10 mouse cellular contexts compared by ENCODE assay signal in the genomic region with DNA sequence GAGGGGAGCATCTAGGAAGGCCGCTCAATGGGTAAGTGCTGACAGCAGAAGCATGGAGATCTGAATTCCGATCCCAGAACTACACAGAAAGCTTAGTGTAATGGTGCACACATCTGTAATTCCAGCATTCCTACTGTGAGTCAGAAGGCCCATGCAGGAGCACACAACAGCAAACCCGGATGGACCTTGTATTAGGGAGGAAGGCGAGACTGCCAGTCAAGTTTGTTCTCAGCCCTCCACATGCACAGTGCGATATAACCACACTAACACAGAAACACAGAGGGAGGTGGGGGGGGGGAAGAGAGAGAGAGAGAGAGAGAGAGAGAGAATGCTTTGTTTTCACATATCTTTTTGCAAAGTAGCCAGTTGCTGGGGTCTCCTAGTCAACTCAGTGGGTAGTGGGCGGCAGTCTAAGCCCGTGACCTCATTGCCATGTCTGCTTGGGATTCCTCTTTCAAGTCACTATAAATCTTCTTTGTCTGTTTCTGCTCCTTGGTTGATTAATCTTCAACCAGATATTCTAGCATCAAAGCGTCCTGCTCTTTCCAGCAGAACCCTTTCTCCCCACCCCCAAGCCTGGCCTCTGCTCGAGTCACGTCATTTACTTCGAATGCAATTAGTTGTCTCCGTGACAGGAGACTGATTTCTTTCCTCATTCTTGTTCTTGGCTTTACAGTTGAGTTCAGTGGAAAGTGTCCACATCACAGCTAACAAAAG. TPM values are rescaled to one million over a fixed set of nuclear protein-coding genes. Genes with fewer than 3 reads are reported as not detected.
DNase-seq lines count a peak whose midpoint lies in the region; ATAC-seq and TF ChIP-seq lines count a peak whose summit lies in the region.
"Had no signal": no experiment of that assay in that cellular context is flagged by ENCODE, and none has a peak within 500 bp of the region (broad histone marks: within the 10 kb centered on the region; RNA-seq: fewer than 3 reads in every experiment).

No protein-coding gene starts in this region.

- peaks cover 70% of the 10 kb centered on the region for H3K4me1 ChIP-seq in kidney, embryonic 15.5 days
- peaks cover 12% of the 10 kb centered on the region for H3K4me1 ChIP-seq in midbrain, embryonic 16.5 days (ENCODE audit: control insufficient read depth, insufficient read depth, low read length)

- no peaks in the 10 kb centered on the region for H3K36me3 ChIP-seq in kidney, embryonic 15.5 days
- no peaks in the 10 kb centered on the region for H3K36me3 ChIP-seq in midbrain, embryonic 16.5 days (ENCODE audit: control insufficient read depth, insufficient read depth, low read length)
- H3K36me3 ChIP-seq: limb, embryonic 15.5 days had no signal

- peak overlapping the region; percentile 92 for H3K27ac ChIP-seq in kidney, embryonic 15.5 days
- no peak overlapping the region for H3K27ac ChIP-seq in midbrain, embryonic 16.5 days (ENCODE audit: low read length)
- H3K27ac ChIP-seq: heart, adult 2 months; limb, embryonic 15.5 days had no signal

- ATAC-seq in kidney, embryonic 15.5 days (replicated peaks; ENCODE audit: low FRiP score) = peak; percentile 89
- 0 out of 2 replicates have a peak, but pooled peaks have one; percentile 18 for ATAC-seq in midbrain, embryonic 16.5 days

- no peaks in the 10 kb centered on the region for H3K9me3 ChIP-seq in kidney, embryonic 15.5 days (replicated peaks)
- no peaks in the 10 kb centered on the region for H3K9me3 ChIP-seq in midbrain, embryonic 16.5 days (replicated peaks; ENCODE audit: control insufficient read depth, low read length, poor library complexity, severe bottlenecking)
- H3K9me3 ChIP-seq: limb, embryonic 15.5 days had no signal

- H3K27me3 ChIP-seq in kidney, embryonic 15.5 days = no peaks in the 10 kb centered on the region
- no peaks in the 10 kb centered on the region for H3K27me3 ChIP-seq in midbrain, embryonic 16.5 days (ENCODE audit: control insufficient read depth, insufficient read depth, low read depth, low read length)
- H3K27me3 ChIP-seq: limb, embryonic 15.5 days had no signal

- peak; percentile 35 for DNase-seq in adrenal gland, adult 8-10 months
- no peak for DNase-seq in adrenal gland, postnatal 25 days
- DNase-seq in brain, embryonic 14.5 days (ENCODE audit: low read depth) = peak; percentile 20
- DNase-seq in cerebellum, postnatal 25 days = no peak
- DNase-seq in urinary bladder, postnatal 36 days (ENCODE audit: low spot score in 2 of 2) = no peak
- no peak for DNase-seq in right cerebral cortex, postnatal 25 days
- DNase-seq: heart, adult 2 months had no signal

- TF ChIP-seq CTCF in brain, embryonic 14.5 days (IDR thresholded peaks at IDR 0.05; ENCODE audit: borderline replicate concordance, extremely low read depth, insufficient read depth, insufficient read length) = no peak

- WGBS in kidney, embryonic 15.5 days = 21% methylated on average over 12 of the region's 12 CpGs
- WGBS in midbrain, embryonic 16.5 days = 37% methylated on average over 12 of the region's 12 CpGs

- peak overlapping the region; percentile 35 for H3K4me2 ChIP-seq in kidney, embryonic 15.5 days
- H3K4me2 ChIP-seq in midbrain, embryonic 16.5 days (ENCODE audit: low read length) = no peak overlapping the region
- H3K4me2 ChIP-seq: limb, embryonic 15.5 days had no signal

- no peak for TF ChIP-seq POLR2A in brain, embryonic 14.5 days (IDR thresholded peaks at IDR 0.05; ENCODE audit: borderline replicate concordance, extremely low read depth, insufficient read depth, insufficient read length, poor library complexity, severe bottlenecking)

- no peak overlapping the region for H3K9ac ChIP-seq in kidney, embryonic 15.5 days
- no peak overlapping the region for H3K9ac ChIP-seq in midbrain, embryonic 16.5 days (ENCODE audit: low read depth, low read length)
- H3K9ac ChIP-seq: limb, embryonic 15.5 days had no signal

- no peak overlapping the region for H3K4me3 ChIP-seq in kidney, embryonic 15.5 days (replicated peaks)
- H3K4me3 ChIP-seq in midbrain, embryonic 16.5 days (ENCODE audit: low read depth, low read length) = no peak overlapping the region
- H3K4me3 ChIP-seq: heart, adult 2 months; limb, embryonic 15.5 days had no signal

RNA-seq across cellular contexts. Expression of a gene that starts 20.7 kb away (rescaled TPM):
- 10 to 100 TPM; 27.0 to 39.4 (median 35.4) TPM for total RNA-seq in adrenal gland, adult 8-10 months (2022)
- total RNA-seq in adrenal gland, postnatal 25 days (2021) = 27.7 and 33.6 TPM in 2 replicates
- 37.1 and 59.7 TPM in 2 replicates for polyA plus RNA-seq in brain, embryonic 14.5 days (2012; rRNA removed)
- polyA plus RNA-seq in kidney, embryonic 15.5 days (2015; fragmentation: Nextera tagmentation; extraction: Ambion mirVana) = 53.5 and 57.1 TPM in 2 replicates
- polyA plus RNA-seq in midbrain, embryonic 16.5 days (2015; fragmentation: Nextera tagmentation; extraction: Ambion mirVana) = 44.0 and 48.0 TPM in 2 replicates

Comparison
In these comparisons a context has a peak if more than half of its experiments do, and no peak if none do; other contexts are left out.
1. DNase-seq: peak in adrenal gland, adult 8-10 months (single experiment) and brain, embryonic 14.5 days (single experiment); none in adrenal gland, postnatal 25 days (single experiment), cerebellum, postnatal 25 days (0 of 2), urinary bladder, postnatal 36 days (0 of 2) and right cerebral cortex, postnatal 25 days (single experiment).